Mouse (Mus musculus): ENCODE measurements at regions not wholly inside any gene's neighbourhood (a gene's known extent, or its start where the extent isn't known, plus 50 kb on each side); places are given as distances from the start of the nearest gene placed in this dataset.
"Not testable (repeated sequence)": the region's sequence is repeated elsewhere in the genome, so short reads cannot be mapped to it uniquely, and the experiment has no call there.

GRCm38 (mm10) chr8:103702236-103702635 lies 399.2 kb upstream of the Cdh5 start:
- Histone ChIP-seq H3K27ac (ENCODE audit: low read depth, low read length) (no peak overlapping the region), H3K4me1 (replicated peaks; ENCODE audit: control insufficient read depth, insufficient read depth, low read length) (no peaks in the 10 kb centered on the region), H3K4me3 (ENCODE audit: low read depth, low read length) (no peak overlapping the region), H3K36me3 (ENCODE audit: control insufficient read depth, insufficient read depth) (no peaks in the 10 kb centered on the region), H3K27me3 (replicated peaks; ENCODE audit: control insufficient read depth, insufficient read depth, low read length) (no peaks in the 10 kb centered on the region), H3K9ac (ENCODE audit: low read depth, low read length) (no peak overlapping the region), H3K9me3 (ENCODE audit: control insufficient read depth) (no peaks in the 10 kb centered on the region), H3K4me2 (replicated peaks; ENCODE audit: low read depth) (no peak overlapping the region)
- TF ChIP-seq CTCF (IDR thresholded peaks at IDR 0.05; ENCODE audit: low read depth) = no peak
- ATAC-seq = no peak
- WGBS = 49% methylated on average over 2 of the region's 2 CpGs

GRCm38 (mm10) chr8:103706084-103706483 lies 395.3 kb upstream of the Cdh5 start:
- Histone ChIP-seq H3K27ac (ENCODE audit: low read depth, low read length) (no peak overlapping the region), H3K4me1 (replicated peaks; ENCODE audit: control insufficient read depth, insufficient read depth, low read length) (no peaks in the 10 kb centered on the region), H3K9ac (ENCODE audit: low read depth, low read length) (no peak overlapping the region), H3K36me3 (ENCODE audit: control insufficient read depth, insufficient read depth) (no peaks in the 10 kb centered on the region), H3K4me3 (ENCODE audit: low read depth, low read length) (no peak overlapping the region), H3K4me2 (replicated peaks; ENCODE audit: low read depth) (no peak overlapping the region), H3K27me3 (replicated peaks; ENCODE audit: control insufficient read depth, insufficient read depth, low read length) (no peaks in the 10 kb centered on the region), H3K9me3 (ENCODE audit: control insufficient read depth) (no peaks in the 10 kb centered on the region)
- WGBS = 74% methylated on average over 2 of the region's 2 CpGs
- no peak for TF ChIP-seq CTCF (IDR thresholded peaks at IDR 0.05; ENCODE audit: low read depth)
- ATAC-seq = no peak

GRCm38 (mm10) chr8:103710871-103711270 lies 390.6 kb upstream of the Cdh5 start:
- H3K9ac ChIP-seq (ENCODE audit: low read depth, low read length); H3K4me2 ChIP-seq (replicated peaks; ENCODE audit: low read depth); H3K36me3 ChIP-seq (ENCODE audit: control insufficient read depth, insufficient read depth); H3K4me1 ChIP-seq (replicated peaks; ENCODE audit: control insufficient read depth, insufficient read depth, low read length); H3K4me3 ChIP-seq (ENCODE audit: low read depth, low read length); H3K27me3 ChIP-seq (replicated peaks; ENCODE audit: control insufficient read depth, insufficient read depth, low read length); H3K27ac ChIP-seq (ENCODE audit: low read depth, low read length); H3K9me3 ChIP-seq (ENCODE audit: control insufficient read depth); ATAC-seq: not testable (repeated sequence)
- 87% methylated on average over 7 of the region's 7 CpGs for WGBS

GRCm38 (mm10) chr8:103717723-103718122 lies 383.7 kb upstream of the Cdh5 start:
- Histone ChIP-seq H3K27me3 (replicated peaks; ENCODE audit: control insufficient read depth, insufficient read depth, low read length) (no peaks in the 10 kb centered on the region), H3K4me3 (ENCODE audit: low read depth, low read length) (no peak overlapping the region), H3K9me3 (ENCODE audit: control insufficient read depth) (no peaks in the 10 kb centered on the region), H3K27ac (ENCODE audit: low read depth, low read length) (no peak overlapping the region), H3K9ac (ENCODE audit: low read depth, low read length) (no peak overlapping the region), H3K4me1 (replicated peaks; ENCODE audit: control insufficient read depth, insufficient read depth, low read length) (no peaks in the 10 kb centered on the region), H3K4me2 (replicated peaks; ENCODE audit: low read depth) (no peak overlapping the region), H3K36me3 (ENCODE audit: control insufficient read depth, insufficient read depth) (no peaks in the 10 kb centered on the region)
- 74% methylated on average over 4 of the region's 4 CpGs for WGBS
- no peak for ATAC-seq
- no peak for TF ChIP-seq CTCF (IDR thresholded peaks at IDR 0.05; ENCODE audit: low read depth)

GRCm38 (mm10) chr8:103733466-103733865 lies 368.0 kb upstream of the Cdh5 start:
- ATAC-seq = no peak

GRCm38 (mm10) chr8:103738330-103738729 lies 363.1 kb upstream of the Cdh5 start:
- TF ChIP-seq CTCF (IDR thresholded peaks at IDR 0.05; ENCODE audit: low read depth) = no peak
- Histone ChIP-seq H3K27ac (ENCODE audit: low read depth, low read length) (no peak overlapping the region), H3K27me3 (replicated peaks; ENCODE audit: control insufficient read depth, insufficient read depth, low read length) (no peaks in the 10 kb centered on the region), H3K9me3 (ENCODE audit: control insufficient read depth) (no peaks in the 10 kb centered on the region), H3K4me1 (replicated peaks; ENCODE audit: control insufficient read depth, insufficient read depth, low read length) (no peaks in the 10 kb centered on the region), H3K4me3 (ENCODE audit: low read depth, low read length) (no peak overlapping the region), H3K36me3 (ENCODE audit: control insufficient read depth, insufficient read depth) (no peaks in the 10 kb centered on the region), H3K4me2 (replicated peaks; ENCODE audit: low read depth) (no peak overlapping the region), H3K9ac (ENCODE audit: low read depth, low read length) (no peak overlapping the region)
- 60% methylated on average over 8 of the region's 8 CpGs for WGBS
- no peak for ATAC-seq

More at GRCm38 (mm10) chr8:103733466-103733865, 368.0 kb upstream of the Cdh5 start:
- Histone ChIP-seq H3K4me3 (ENCODE audit: low read depth, low read length) (no peak overlapping the region), H3K27me3 (replicated peaks; ENCODE audit: control insufficient read depth, insufficient read depth, low read length) (no peaks in the 10 kb centered on the region), H3K9me3 (ENCODE audit: control insufficient read depth) (no peaks in the 10 kb centered on the region), H3K4me1 (replicated peaks; ENCODE audit: control insufficient read depth, insufficient read depth, low read length) (no peaks in the 10 kb centered on the region), H3K4me2 (replicated peaks; ENCODE audit: low read depth) (no peak overlapping the region), H3K36me3 (ENCODE audit: control insufficient read depth, insufficient read depth) (no peaks in the 10 kb centered on the region), H3K27ac (ENCODE audit: low read depth, low read length) (no peak overlapping the region), H3K9ac (ENCODE audit: low read depth, low read length) (no peak overlapping the region)
- no peak for TF ChIP-seq CTCF (IDR thresholded peaks at IDR 0.05; ENCODE audit: low read depth)
- 80% methylated on average over 3 of the region's 3 CpGs for WGBS

GRCm38 (mm10) chr8:103741395-103741794 lies 360.0 kb upstream of the Cdh5 start:
- no peak for ATAC-seq
- Histone ChIP-seq H3K4me2 (replicated peaks; ENCODE audit: low read depth) (no peak overlapping the region), H3K4me1 (replicated peaks; ENCODE audit: control insufficient read depth, insufficient read depth, low read length) (no peaks in the 10 kb centered on the region), H3K9ac (ENCODE audit: low read depth, low read length) (no peak overlapping the region), H3K4me3 (ENCODE audit: low read depth, low read length) (no peak overlapping the region), H3K36me3 (ENCODE audit: control insufficient read depth, insufficient read depth) (no peaks in the 10 kb centered on the region), H3K9me3 (ENCODE audit: control insufficient read depth) (no peaks in the 10 kb centered on the region), H3K27ac (ENCODE audit: low read depth, low read length) (no peak overlapping the region), H3K27me3 (replicated peaks; ENCODE audit: control insufficient read depth, insufficient read depth, low read length) (no peaks in the 10 kb centered on the region)
- WGBS = 51% methylated on average over 8 of the region's 8 CpGs
- no peak for TF ChIP-seq CTCF (IDR thresholded peaks at IDR 0.05; ENCODE audit: low read depth)

All from intestine, postnatal 0 days (tissue).